Mouse (Mus musculus) C2C12 (cell line): ENCODE results near the gene Chd6. TPM values are rescaled to one million over a fixed set of nuclear protein-coding genes. Genes with fewer than 3 reads are reported as not detected.

ENCODE experiments used
- H3K27me3 ChIP-seq: one replicate; pipeline ENCODE4 v1.6.1; 2011; ENCODE audit not compliant: control insufficient read depth, insufficient read depth, insufficient read length
- H3K36me3 ChIP-seq: one replicate; pipeline ENCODE4 v1.6.1; 2011; ENCODE audit not compliant: control insufficient read depth, insufficient read depth
- H3K4me3 ChIP-seq: one replicate; pipeline ENCODE4 v1.5.1; 2011; ENCODE audit warnings: mild to moderate bottlenecking, control low read depth; ENCODE audit not compliant: poor library complexity, insufficient read depth, severe bottlenecking
- H3K79me2 ChIP-seq: one replicate; pipeline ENCODE4 v1.6.1; 2011; ENCODE audit not compliant: control insufficient read depth, insufficient read depth
- H3K79me3 ChIP-seq: one replicate; pipeline ENCODE4 v1.6.1; 2011; ENCODE audit warnings: low read depth, control low read depth
- H3ac ChIP-seq: one replicate; pipeline ENCODE3; 2011; ENCODE audit warnings: low read depth; ENCODE audit not compliant: control insufficient read depth, insufficient read length
- CEBPB ChIP-seq: IDR thresholded peaks from one replicate; pipeline ENCODE4 v1.6.1; 2011; ENCODE audit warnings: low read depth, mild to moderate bottlenecking, control low read depth, moderate library complexity
- CTCF ChIP-seq: IDR thresholded peaks from one replicate; pipeline ENCODE4 v1.5.1; 2011; ENCODE audit not compliant: control insufficient read depth, insufficient read depth, insufficient read length
- FOSL1 ChIP-seq: IDR thresholded peaks from one replicate; pipeline ENCODE4 v1.8.0; 2011; ENCODE audit warnings: mild to moderate bottlenecking, low read length; ENCODE audit not compliant: poor library complexity, insufficient read depth, severe bottlenecking
- MAX ChIP-seq: IDR thresholded peaks from one replicate; pipeline ENCODE4 v1.6.1; 2011; ENCODE audit warnings: mild to moderate bottlenecking, control low read depth
- MYOD1 ChIP-seq: IDR thresholded peaks from one replicate; pipeline ENCODE4 v1.6.1; 2011; ENCODE audit warnings: low read depth; ENCODE audit not compliant: control insufficient read depth, insufficient read length
- MYOG ChIP-seq: IDR thresholded peaks from one replicate; pipeline ENCODE4 v1.6.1; 2011; ENCODE audit not compliant: control insufficient read depth, insufficient read length; ENCODE audit errors: extremely low read depth
- USF1 ChIP-seq: IDR thresholded peaks from one replicate; pipeline ENCODE4 v1.6.1; 2011; ENCODE audit warnings: low read depth, mild to moderate bottlenecking, control low read depth, moderate library complexity
- polyA plus RNA-seq: library from polyadenylated mRNA; unstranded; fragments of >200 nt; fragmentation: generic; extraction: Trizol; gene quantifications from one replicate; pipeline ENCODE4 v1.2.1, GENCODE M21; 2012; ENCODE audit warnings: missing spikeins

The Chd6 gene
- polyA plus RNA-seq, 1 experiment: 3.9 TPM

- H3K79me3 ChIP-seq: no peaks in the 10 kb centered on the region
These were observed 174.4 kb downstream of the Chd6 start for GRCm38 (mm10) chr2:160934451-160934850.

DNA sequence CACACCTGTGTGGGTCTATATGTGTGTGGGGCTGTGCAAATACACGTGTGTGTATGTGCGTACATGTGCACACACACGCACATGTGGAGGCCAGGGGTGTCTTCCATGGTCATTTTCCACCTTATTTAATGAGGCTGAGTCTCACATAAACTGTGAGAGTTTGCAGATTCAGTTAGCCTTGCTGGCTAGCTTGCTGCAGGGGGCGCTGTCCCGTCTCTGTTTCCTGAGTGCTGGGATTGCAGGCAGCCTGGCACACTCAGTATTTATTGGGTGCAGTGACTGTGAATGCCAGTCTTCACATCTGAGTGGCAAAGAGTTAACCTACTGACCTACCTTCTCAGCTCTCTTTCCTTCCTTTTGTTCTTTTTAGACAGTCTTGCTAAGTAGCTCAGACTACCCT lies 175.0 kb downstream of the Chd6 start:
- no peaks in the 10 kb centered on the region for H3K36me3 ChIP-seq
- TF ChIP-seq MAX (no peak), FOSL1 (no peak), USF1 (no peak), CTCF (no peak), CEBPB (no peak), MYOG (no peak), MYOD1 (no peak)
- H3K79me2 ChIP-seq: no peaks in the 10 kb centered on the region
- H3K27me3 ChIP-seq: no peaks in the 10 kb centered on the region
- no peaks in the 10 kb centered on the region for H3K79me3 ChIP-seq
- H3ac ChIP-seq: no peak overlapping the region
- no peak overlapping the region for H3K4me3 ChIP-seq

More at GRCm38 (mm10) chr2:160934451-160934850, 174.4 kb downstream of the Chd6 start:
- no peak for TF ChIP-seq MAX
- TF ChIP-seq FOSL1: no peak
- no peak for TF ChIP-seq CTCF
- TF ChIP-seq USF1: no peak
- TF ChIP-seq CEBPB: no peak
- no peak for TF ChIP-seq MYOD1
- no peak for TF ChIP-seq MYOG
- H3K79me2 ChIP-seq: no peaks in the 10 kb centered on the region
- H3ac ChIP-seq: no peak overlapping the region
- no peak overlapping the region for H3K4me3 ChIP-seq
- H3K36me3 ChIP-seq: no peaks in the 10 kb centered on the region
- H3K27me3 ChIP-seq: no peaks in the 10 kb centered on the region

DNA sequence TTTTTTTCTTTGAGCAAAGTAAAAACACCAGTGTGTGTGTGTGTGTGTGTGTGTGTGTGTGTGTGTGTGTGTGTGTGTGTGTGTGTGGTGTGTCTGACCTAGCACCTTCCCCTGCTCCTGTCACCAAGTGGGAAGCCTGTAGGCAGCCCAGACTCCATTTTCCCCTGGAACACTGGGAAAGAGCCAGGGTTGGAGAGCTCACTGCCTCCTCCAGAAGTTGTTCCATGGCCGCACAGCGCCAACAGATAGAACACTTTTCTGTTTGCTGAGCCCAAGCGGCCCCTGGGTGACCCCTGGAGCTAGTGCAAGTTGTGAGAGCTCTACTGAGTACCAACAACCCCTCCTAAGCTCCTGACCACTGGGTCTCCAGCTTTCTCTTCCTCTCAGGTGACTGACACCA lies 175.9 kb downstream of the Chd6 start:
- no peak overlapping the region for H3ac ChIP-seq
- no peaks in the 10 kb centered on the region for H3K79me2 ChIP-seq
- no peak for TF ChIP-seq USF1
- no peak overlapping the region for H3K4me3 ChIP-seq
- no peaks in the 10 kb centered on the region for H3K36me3 ChIP-seq
- H3K27me3 ChIP-seq: no peaks in the 10 kb centered on the region
- H3K79me3 ChIP-seq: no peaks in the 10 kb centered on the region

- H3K4me3 ChIP-seq: no peak overlapping the region
- H3K27me3 ChIP-seq: no peaks in the 10 kb centered on the region
- H3K36me3 ChIP-seq: no peaks in the 10 kb centered on the region
- H3ac ChIP-seq: no peak overlapping the region
- TF ChIP-seq CTCF: no peak
- no peak for TF ChIP-seq FOSL1
- TF ChIP-seq USF1: no peak
- H3K79me2 ChIP-seq: no peaks in the 10 kb centered on the region
- H3K79me3 ChIP-seq: no peaks in the 10 kb centered on the region
These were observed 176.6 kb downstream of the Chd6 start for GRCm38 (mm10) chr2:160932325-160932724.

- TF ChIP-seq MAX (no peak), CEBPB (no peak), CTCF (no peak), MYOD1 (no peak), USF1 (no peak), FOSL1 (no peak), MYOG (no peak)
- no peaks in the 10 kb centered on the region for H3K79me2 ChIP-seq
- H3K4me3 ChIP-seq: no peak overlapping the region
- H3K27me3 ChIP-seq: no peaks in the 10 kb centered on the region
- no peak overlapping the region for H3ac ChIP-seq
- H3K79me3 ChIP-seq: no peaks in the 10 kb centered on the region
- H3K36me3 ChIP-seq: no peaks in the 10 kb centered on the region
These were observed 177.5 kb downstream of the Chd6 start for GRCm38 (mm10) chr2:160931378-160931777.

DNA sequence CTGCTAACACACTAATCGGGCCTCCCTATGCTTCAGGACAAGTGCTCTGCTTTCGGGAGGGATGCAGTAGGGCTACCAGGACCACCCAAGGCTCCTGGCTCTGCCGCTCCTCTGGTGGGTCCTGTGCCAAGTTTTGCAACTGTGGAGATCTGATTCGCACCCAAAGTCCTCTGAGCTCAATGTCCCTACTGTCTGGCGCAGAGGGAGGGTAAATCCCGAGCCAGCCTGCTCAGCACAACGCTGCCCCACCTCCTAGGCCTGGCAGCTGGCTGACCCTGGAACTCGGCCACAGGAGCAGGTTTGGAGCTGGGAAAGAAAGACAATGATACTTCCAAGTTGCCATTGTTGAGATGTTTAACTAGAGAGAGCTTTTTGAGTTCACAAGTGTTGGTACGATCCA lies 183.7 kb downstream of the Chd6 start:
- no peak overlapping the region for H3ac ChIP-seq
- H3K4me3 ChIP-seq: no peak overlapping the region
- no peaks in the 10 kb centered on the region for H3K79me2 ChIP-seq
- H3K79me3 ChIP-seq: no peaks in the 10 kb centered on the region
- TF ChIP-seq CTCF (no peak), MAX (no peak), CEBPB (no peak), MYOG (no peak), MYOD1 (no peak), USF1 (no peak), FOSL1 (no peak)
- no peaks in the 10 kb centered on the region for H3K27me3 ChIP-seq
- no peaks in the 10 kb centered on the region for H3K36me3 ChIP-seq

DNA sequence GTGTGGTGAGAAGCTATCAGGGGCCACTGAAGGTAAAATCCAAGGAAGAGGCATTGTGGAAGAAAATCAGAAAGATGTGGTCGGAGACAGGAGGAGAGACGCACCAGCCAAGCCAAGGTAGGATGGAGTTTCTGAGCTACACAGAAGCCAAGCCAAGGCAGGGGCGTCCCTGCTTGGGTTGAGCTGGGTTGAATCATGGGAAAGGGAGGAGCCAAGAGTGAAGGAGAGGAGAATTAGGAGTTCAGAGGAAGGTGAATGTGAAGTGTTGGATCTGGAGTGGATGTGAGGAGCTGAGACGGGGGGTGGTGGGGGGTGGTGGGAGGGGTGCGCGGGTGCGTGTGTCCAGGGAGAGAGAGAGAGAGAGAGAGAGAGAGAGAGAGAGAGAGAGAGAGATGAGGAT lies 187.6 kb downstream of the Chd6 start:
- H3K36me3 ChIP-seq: no peaks in the 10 kb centered on the region
- H3K27me3 ChIP-seq: no peaks in the 10 kb centered on the region
- no peaks in the 10 kb centered on the region for H3K79me2 ChIP-seq
- H3K79me3 ChIP-seq: no peaks in the 10 kb centered on the region
- no peak overlapping the region for H3ac ChIP-seq
- no peak overlapping the region for H3K4me3 ChIP-seq
- no peak for TF ChIP-seq CTCF
- TF ChIP-seq MAX: no peak
- TF ChIP-seq CEBPB: no peak
- no peak for TF ChIP-seq FOSL1
- TF ChIP-seq USF1: no peak
- no peak for TF ChIP-seq MYOD1
- no peak for TF ChIP-seq MYOG
